Mouse (Mus musculus) naive thymus-derived CD4-positive, alpha-beta T cell, adult 2 months (primary cell): ENCODE measurements around the gene Slc24a3.

Source experiments
- DNase-seq: peaks from one replicate; pipeline ENCODE4 v3.0.0-alpha.2; 2011; ENCODE audit warnings: low read depth

Slc24a3 gene

DNA sequence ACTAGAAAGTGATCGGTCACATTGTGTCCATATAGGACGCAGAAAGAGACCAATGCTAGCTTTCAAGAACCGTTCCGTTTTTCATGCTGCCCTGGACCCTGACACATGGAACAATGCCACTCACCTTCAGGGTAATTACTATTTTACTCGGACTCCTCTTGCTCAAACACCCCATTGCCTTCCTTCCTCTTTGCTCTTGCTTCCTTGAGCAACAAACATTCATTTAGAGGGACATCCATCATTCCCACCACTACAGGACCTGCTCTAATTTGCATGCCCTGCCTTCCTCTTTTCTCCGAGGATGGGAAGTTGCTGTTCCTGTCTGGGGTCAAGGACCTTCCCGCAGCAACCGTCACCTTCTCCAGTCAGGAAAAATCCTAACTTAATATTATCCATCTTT is 517.3 kb downstream of the Slc24a3 start:
- DNase-seq, result no peak

DNA sequence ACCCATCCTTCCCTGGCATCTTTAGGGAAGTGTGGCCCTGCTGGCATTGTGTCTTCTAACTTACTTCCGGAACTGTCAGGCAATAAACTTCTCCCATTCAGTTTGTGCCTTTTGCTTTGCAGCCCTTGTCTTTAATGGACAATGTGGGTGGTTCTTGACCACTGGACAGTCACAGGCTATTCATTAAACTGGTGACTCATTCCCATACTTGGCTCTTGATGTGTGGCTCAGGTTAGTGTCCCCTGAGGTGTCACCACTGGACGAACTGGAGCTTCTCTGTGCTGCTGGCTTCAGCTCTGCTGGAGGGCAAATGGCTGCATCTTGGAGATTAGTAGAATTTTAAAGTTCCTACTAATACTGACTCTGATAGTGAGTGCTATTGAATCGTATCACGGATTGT is 518.5 kb downstream of the Slc24a3 start:
- DNase-seq, result no peak

DNA sequence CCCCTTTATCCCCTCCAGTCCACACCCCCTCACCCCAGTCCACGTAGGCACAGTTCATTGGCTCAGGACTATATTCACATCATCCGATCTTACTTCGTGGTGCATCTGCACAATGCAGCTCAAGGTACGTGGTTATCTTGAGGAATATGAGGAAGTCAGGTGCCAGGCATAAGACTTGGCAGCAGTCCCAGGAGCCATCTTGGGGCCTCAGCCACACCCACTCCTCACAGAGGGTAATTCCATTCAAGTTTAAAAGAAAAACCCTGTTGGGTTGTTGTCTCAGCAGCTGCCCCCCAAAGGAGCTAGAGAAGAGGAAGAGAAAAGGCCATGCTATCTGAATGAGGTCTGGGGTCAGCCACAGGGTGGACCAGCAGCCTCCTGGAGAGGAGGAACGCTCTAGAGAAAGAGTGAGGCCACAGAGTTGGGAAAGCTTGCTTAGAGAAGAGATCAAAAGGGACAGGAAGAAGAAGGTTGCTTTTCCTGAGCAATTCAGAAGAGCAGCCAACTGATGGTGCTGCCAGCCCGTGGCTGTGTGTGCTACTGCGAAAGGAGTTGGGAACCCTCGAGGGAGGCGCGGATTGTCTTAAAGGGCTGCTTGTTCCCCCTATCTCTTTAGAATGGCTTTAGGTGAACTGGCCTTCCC is 523.9 kb downstream of the Slc24a3 start:
- DNase-seq, result no peak
